Mouse (Mus musculus): Measurements from ENCODE around the gene Ccl22. TPM values are rescaled to one million over a fixed set of nuclear protein-coding genes. Genes with fewer than 3 reads are reported as not detected.

Ccl22 gene
- polyA plus RNA-seq, 1 experiment = not detected

- Histone ChIP-seq H3K4me3 (no peak overlapping the region), H3K27me3 (ENCODE audit: control insufficient read depth, insufficient read depth, insufficient read length) (no peaks in the 10 kb centered on the region), H3K79me2 (ENCODE audit: control insufficient read depth, insufficient read depth) (no peaks in the 10 kb centered on the region), H3K36me3 (ENCODE audit: control insufficient read depth, insufficient read depth) (no peaks in the 10 kb centered on the region), H3K4me2 (ENCODE audit: low read depth) (no peak overlapping the region), H3ac (ENCODE audit: control insufficient read depth, insufficient read length) (no peak overlapping the region)
- TF ChIP-seq SRF (IDR thresholded peaks at IDR 0.05; ENCODE audit: control insufficient read depth, insufficient read length, low read depth) (no peak), CEBPB (IDR thresholded peaks at IDR 0.05; ENCODE audit: insufficient read depth, poor library complexity, severe bottlenecking) (no peak), TCF12 (IDR thresholded peaks at IDR 0.05; ENCODE audit: insufficient read depth, poor library complexity, severe bottlenecking) (no peak), MYOD1 (IDR thresholded peaks at IDR 0.05; ENCODE audit: control insufficient read depth in 1 of 3, insufficient read length in 2 of 3, low read depth in 2 of 3) (peak in 2 of 3 experiments; percentile 8 to 28), USF1 (IDR thresholded peaks at IDR 0.05; ENCODE audit: low read depth) (no peak), E2F4 (IDR thresholded peaks at IDR 0.05; ENCODE audit: insufficient read depth) (no peak), TCF3 (IDR thresholded peaks at IDR 0.05; ENCODE audit: insufficient read length, low read depth) (no peak), MAX (IDR thresholded peaks at IDR 0.05; ENCODE audit: low read depth) (no peak), MYOG (IDR thresholded peaks at IDR 0.05; ENCODE audit: control insufficient read depth in 1 of 3, insufficient read depth in 1 of 3, insufficient read length in 2 of 3, low read depth in 2 of 3) (peak in 2 of 3 experiments; percentile 25 to 41), REST (IDR thresholded peaks at IDR 0.05; ENCODE audit: insufficient read depth, insufficient read length) (no peak), POLR2AphosphoS2 (IDR thresholded peaks at IDR 0.05; ENCODE audit: insufficient read length, low read depth) (no peak), POLR2A (IDR thresholded peaks at IDR 0.05; ENCODE audit: insufficient read length, low read depth) (no peak)
Observed at GRCm38 (mm10) chr8:94770945-94771344, 25.6 kb downstream of the Ccl22 start.

- Histone ChIP-seq H3K4me2 (ENCODE audit: low read depth) (peak within 1 kb of the TSS; percentile 91), H3ac (ENCODE audit: control insufficient read depth, insufficient read length) (no peak within 1 kb of the TSS), H3K79me2 (ENCODE audit: control insufficient read depth, insufficient read depth) (no peaks in the 10 kb centered on the region), H3K36me3 (ENCODE audit: control insufficient read depth, insufficient read depth) (no peaks in the 10 kb centered on the region), H3K4me3 (peak within 1 kb of the TSS; percentile 32), H3K27me3 (ENCODE audit: control insufficient read depth, insufficient read depth, insufficient read length) (no peaks in the 10 kb centered on the region)
- peak; percentile 96 for TF ChIP-seq POLR2AphosphoS2 (IDR thresholded peaks at IDR 0.05; ENCODE audit: insufficient read length, low read depth)
- peak; percentile 98 for TF ChIP-seq POLR2A (IDR thresholded peaks at IDR 0.05; ENCODE audit: insufficient read length, low read depth)
- peak in 1 of 3 experiments; percentile 30 for TF ChIP-seq MYOD1 (IDR thresholded peaks at IDR 0.05; ENCODE audit: control insufficient read depth in 1 of 3, insufficient read length in 2 of 3, low read depth in 2 of 3)
- no peak for TF ChIP-seq SRF (IDR thresholded peaks at IDR 0.05; ENCODE audit: control insufficient read depth, insufficient read length, low read depth)
Observed at GRCm38 (mm10) chr8:94771941-94772670, 26.7 kb downstream of the Ccl22 start, which contains the start of gene Cx3cl1. Gene Cx3cl1, plus strand, starts transcription at chr8:94772009.

- no peaks in the 10 kb centered on the region for H3K27me3 ChIP-seq (ENCODE audit: control insufficient read depth, insufficient read depth, insufficient read length)
- TF ChIP-seq TCF3 (IDR thresholded peaks at IDR 0.05; ENCODE audit: insufficient read length, low read depth) = no peak
- no peak for TF ChIP-seq REST (IDR thresholded peaks at IDR 0.05; ENCODE audit: insufficient read depth, insufficient read length)
- no peak for TF ChIP-seq TCF12 (IDR thresholded peaks at IDR 0.05; ENCODE audit: insufficient read depth, poor library complexity, severe bottlenecking)
- no peak for TF ChIP-seq SRF (IDR thresholded peaks at IDR 0.05; ENCODE audit: control insufficient read depth, insufficient read length, low read depth)
- no peak for TF ChIP-seq MYOG (IDR thresholded peaks at IDR 0.05; ENCODE audit: control insufficient read depth in 1 of 3, insufficient read depth in 1 of 3, insufficient read length in 2 of 3, low read depth in 2 of 3)
- TF ChIP-seq USF1 (IDR thresholded peaks at IDR 0.05; ENCODE audit: low read depth) = no peak
- no peak for TF ChIP-seq CEBPB (IDR thresholded peaks at IDR 0.05; ENCODE audit: insufficient read depth, poor library complexity, severe bottlenecking)
- TF ChIP-seq POLR2A (IDR thresholded peaks at IDR 0.05; ENCODE audit: insufficient read length, low read depth) = no peak
- TF ChIP-seq POLR2AphosphoS2 (IDR thresholded peaks at IDR 0.05; ENCODE audit: insufficient read length, low read depth) = no peak
- no peak for TF ChIP-seq E2F4 (IDR thresholded peaks at IDR 0.05; ENCODE audit: insufficient read depth)
- TF ChIP-seq MYOD1 (IDR thresholded peaks at IDR 0.05; ENCODE audit: control insufficient read depth in 1 of 3, insufficient read length in 2 of 3, low read depth in 2 of 3) = no peak
- TF ChIP-seq MAX (IDR thresholded peaks at IDR 0.05; ENCODE audit: low read depth) = no peak
- no peaks in the 10 kb centered on the region for H3K79me2 ChIP-seq (ENCODE audit: control insufficient read depth, insufficient read depth)
- H3K36me3 ChIP-seq (ENCODE audit: control insufficient read depth, insufficient read depth) = no peaks in the 10 kb centered on the region
- H3ac ChIP-seq (ENCODE audit: control insufficient read depth, insufficient read length) = no peak overlapping the region
- peak overlapping the region; percentile 32 for H3K4me3 ChIP-seq
- H3K4me2 ChIP-seq (ENCODE audit: low read depth) = peak overlapping the region; percentile 91
Observed at GRCm38 (mm10) chr8:94773048-94773447, 27.7 kb downstream of the Ccl22 start.

- no peaks in the 10 kb centered on the region for H3K27me3 ChIP-seq (ENCODE audit: control insufficient read depth, insufficient read depth, insufficient read length)
Observed at GRCm38 (mm10) chr8:94773700-94774171, 28.3 kb downstream of the Ccl22 start.

More at GRCm38 (mm10) chr8:94773700-94774171, 28.3 kb downstream of the Ccl22 start:
- Histone ChIP-seq H3K4me3 (no peak overlapping the region), H3K4me2 (ENCODE audit: low read depth) (peak overlapping the region; percentile 8), H3K36me3 (ENCODE audit: control insufficient read depth, insufficient read depth) (no peaks in the 10 kb centered on the region), H3K79me2 (ENCODE audit: control insufficient read depth, insufficient read depth) (no peaks in the 10 kb centered on the region), H3ac (ENCODE audit: control insufficient read depth, insufficient read length) (no peak overlapping the region)
- no peak for TF ChIP-seq MYOD1 (IDR thresholded peaks at IDR 0.05; ENCODE audit: control insufficient read depth in 1 of 3, insufficient read length in 2 of 3, low read depth in 2 of 3)
- TF ChIP-seq TCF12 (IDR thresholded peaks at IDR 0.05; ENCODE audit: insufficient read depth, poor library complexity, severe bottlenecking) = no peak
- no peak for TF ChIP-seq E2F4 (IDR thresholded peaks at IDR 0.05; ENCODE audit: insufficient read depth)
- TF ChIP-seq POLR2A (IDR thresholded peaks at IDR 0.05; ENCODE audit: insufficient read length, low read depth) = no peak
- TF ChIP-seq REST (IDR thresholded peaks at IDR 0.05; ENCODE audit: insufficient read depth, insufficient read length) = no peak
